Mouse (Mus musculus) intestine, embryonic 16.5 days (tissue): ENCODE measurements at regions not wholly inside any gene's neighbourhood (a gene's known extent, or its start where the extent isn't known, plus 50 kb on each side); places are given as distances from the start of the nearest gene placed in this dataset.

Experiments
- ATAC-seq: fragments of 200-750 bp; cut with Nextera tagmentation; 2 replicates; pipeline ENCODE4 v1.8.0; 2017; ENCODE audit warnings: moderate TSS enrichment, moderate library complexity
- H3K27ac ChIP-seq: fragments of 300-500 bp; sonication (generic); 2 replicates; pipeline ENCODE4 v1.5.1; 2014; ENCODE audit warnings: mild to moderate bottlenecking, low read length
- H3K27me3 ChIP-seq: fragments of 300-500 bp; sonication (generic); replicated peaks from 2 replicates; pipeline ENCODE4 v1.6.1; 2014; ENCODE audit warnings: low read length, control low read depth, mixed read lengths; ENCODE audit not compliant: control insufficient read depth, insufficient read depth
- H3K36me3 ChIP-seq: fragments of 300-500 bp; sonication (generic); 2 replicates; pipeline ENCODE4 v1.6.1; 2014; ENCODE audit warnings: low read length, control low read depth; ENCODE audit not compliant: control insufficient read depth, insufficient read depth
- H3K4me1 ChIP-seq: fragments of 300-500 bp; sonication (generic); 2 replicates; pipeline ENCODE4 v1.6.1; 2014; ENCODE audit warnings: low read length, control low read depth, mixed read lengths; ENCODE audit not compliant: control insufficient read depth, insufficient read depth
- H3K4me2 ChIP-seq: fragments of 300-500 bp; sonication (generic); 2 replicates; pipeline ENCODE4 v1.6.1; 2014; ENCODE audit warnings: low read depth, low read length, control low read depth
- H3K4me3 ChIP-seq: fragments of 300-500 bp; sonication (generic); 2 replicates; pipeline ENCODE4 v1.5.1; 2014; ENCODE audit warnings: mild to moderate bottlenecking, low read length
- H3K9ac ChIP-seq: fragments of 300-500 bp; sonication (generic); 2 replicates; pipeline ENCODE4 v1.6.1; 2014; ENCODE audit warnings: low read depth, low read length
- H3K9me3 ChIP-seq: fragments of 300-500 bp; sonication (generic); 2 replicates; pipeline ENCODE4 v1.6.1; 2016; ENCODE audit warnings: low read length, control low read depth; ENCODE audit not compliant: control insufficient read depth
- WGBS: fragments of 180-500 bp; shearing (Covaris S2); extraction: QIAGEN DNeasy Blood & Tissue Kit; methylation state at CpG from one replicate; pipeline ENCODE4 v1.1.7; 2014; 5-methylcytosine and 5-hydroxymethylcytosine counted together

DNA sequence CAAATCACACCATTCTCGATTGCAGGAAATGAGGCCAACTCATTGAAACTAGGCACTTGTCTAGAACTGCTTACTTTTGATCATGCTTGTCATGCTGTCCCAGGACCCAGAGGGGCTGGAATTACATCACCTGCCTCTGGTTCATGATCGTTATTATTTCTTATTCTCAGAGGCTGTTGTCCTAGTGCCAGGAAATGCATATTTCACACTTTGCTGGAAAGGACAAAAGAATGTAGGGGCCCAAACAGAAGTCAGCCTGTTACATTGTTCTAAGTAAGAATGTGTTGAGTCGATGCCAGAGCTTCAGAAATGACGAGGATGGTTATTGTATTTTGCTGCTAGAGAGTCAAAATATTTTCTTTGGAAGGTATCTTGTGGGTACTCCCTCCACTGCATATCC, 134.7 kb downstream of the Ddx1 start:
- Histone ChIP-seq H3K4me3 (no peak overlapping the region), H3K27ac (no peak overlapping the region), H3K36me3 (no peaks in the 10 kb centered on the region), H3K27me3 (no peaks in the 10 kb centered on the region), H3K4me1 (no peaks in the 10 kb centered on the region), H3K4me2 (no peak overlapping the region), H3K9ac (no peak overlapping the region), H3K9me3 (no peaks in the 10 kb centered on the region)
- 56% methylated on average over 4 of the region's 4 CpGs for WGBS
- no peak for ATAC-seq

DNA sequence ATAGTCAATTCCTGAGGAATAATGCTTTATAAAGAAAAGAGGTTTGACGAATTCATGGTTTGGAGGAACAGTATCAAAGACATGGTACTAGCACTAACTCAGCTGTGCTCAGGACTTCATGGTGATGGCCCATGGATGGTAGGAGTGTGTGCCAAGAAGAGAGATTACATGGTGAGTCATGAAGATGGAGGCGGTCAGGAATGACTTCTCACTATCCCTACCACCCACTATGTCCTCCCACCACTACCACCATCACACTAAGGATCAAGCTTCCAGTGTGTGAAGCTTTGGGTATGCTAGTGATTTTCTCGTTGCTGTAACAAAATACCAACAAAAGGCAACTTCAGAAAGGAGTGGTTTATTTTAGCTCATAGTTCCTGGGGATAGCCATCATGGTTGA, 142.1 kb downstream of the Ddx1 start:
- Histone ChIP-seq H3K4me2 (no peak overlapping the region), H3K9ac (no peak overlapping the region), H3K36me3 (no peaks in the 10 kb centered on the region), H3K4me3 (no peak overlapping the region), H3K9me3 (no peaks in the 10 kb centered on the region), H3K4me1 (no peaks in the 10 kb centered on the region), H3K27ac (no peak overlapping the region), H3K27me3 (no peaks in the 10 kb centered on the region)
- no peak for ATAC-seq
- 94% methylated on average over 3 of the region's 3 CpGs for WGBS

DNA sequence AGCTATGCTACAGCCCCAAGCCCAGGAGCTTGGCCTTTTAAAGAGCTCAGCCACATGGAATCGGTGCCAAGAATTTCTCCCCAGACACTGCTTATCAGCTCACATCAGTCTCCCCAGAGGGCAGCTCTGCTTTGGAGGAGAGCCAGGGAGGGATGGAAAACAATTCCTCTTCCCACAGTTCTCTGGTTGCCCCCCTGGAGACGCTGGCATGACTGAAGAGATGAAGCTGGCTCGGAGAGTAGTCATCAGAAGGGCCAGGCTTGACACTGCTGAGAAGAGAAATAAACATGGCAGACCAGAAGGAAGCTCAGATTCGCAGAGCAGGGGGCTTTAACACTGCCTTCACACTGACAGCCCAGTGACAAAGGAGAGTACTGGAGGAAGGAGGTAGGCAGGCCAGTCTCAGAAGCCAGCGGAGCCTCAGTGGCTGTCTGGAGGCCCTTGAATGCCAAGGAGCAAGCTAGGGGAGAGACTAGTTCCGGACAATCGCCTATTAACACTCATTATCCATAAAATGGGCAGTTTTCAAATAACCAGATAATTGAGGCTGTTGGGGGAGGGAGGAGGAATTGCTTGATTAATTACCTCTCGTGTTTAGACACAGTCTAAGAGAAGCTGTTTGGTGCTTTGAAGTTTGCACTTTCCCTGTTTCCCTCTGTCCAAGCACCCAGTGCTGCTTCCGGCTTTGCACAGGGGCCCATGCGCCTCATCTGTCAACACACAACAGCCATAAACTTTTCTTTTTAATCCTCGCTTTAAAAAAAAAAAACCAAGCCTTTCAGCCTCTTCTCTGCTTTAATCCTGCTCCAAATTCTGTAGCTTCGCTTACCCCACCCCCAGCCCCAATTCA, 148.3 kb downstream of the Ddx1 start:
- ATAC-seq, result 0 out of 2 replicates have a peak, but pooled peaks have one; percentile 38
- H3K9ac ChIP-seq, result no peak overlapping the region
- 0 out of 2 replicates have a peak overlapping the region, but pooled peaks have one; percentile 6 for H3K27ac ChIP-seq
- H3K4me1 ChIP-seq, result no peaks in the 10 kb centered on the region
- no peak overlapping the region for H3K4me2 ChIP-seq
- WGBS, result 36% methylated on average over 12 of the region's 12 CpGs
- H3K27me3 ChIP-seq, result no peaks in the 10 kb centered on the region
- H3K9me3 ChIP-seq, result no peaks in the 10 kb centered on the region
- H3K36me3 ChIP-seq, result no peaks in the 10 kb centered on the region
- no peak overlapping the region for H3K4me3 ChIP-seq

DNA sequence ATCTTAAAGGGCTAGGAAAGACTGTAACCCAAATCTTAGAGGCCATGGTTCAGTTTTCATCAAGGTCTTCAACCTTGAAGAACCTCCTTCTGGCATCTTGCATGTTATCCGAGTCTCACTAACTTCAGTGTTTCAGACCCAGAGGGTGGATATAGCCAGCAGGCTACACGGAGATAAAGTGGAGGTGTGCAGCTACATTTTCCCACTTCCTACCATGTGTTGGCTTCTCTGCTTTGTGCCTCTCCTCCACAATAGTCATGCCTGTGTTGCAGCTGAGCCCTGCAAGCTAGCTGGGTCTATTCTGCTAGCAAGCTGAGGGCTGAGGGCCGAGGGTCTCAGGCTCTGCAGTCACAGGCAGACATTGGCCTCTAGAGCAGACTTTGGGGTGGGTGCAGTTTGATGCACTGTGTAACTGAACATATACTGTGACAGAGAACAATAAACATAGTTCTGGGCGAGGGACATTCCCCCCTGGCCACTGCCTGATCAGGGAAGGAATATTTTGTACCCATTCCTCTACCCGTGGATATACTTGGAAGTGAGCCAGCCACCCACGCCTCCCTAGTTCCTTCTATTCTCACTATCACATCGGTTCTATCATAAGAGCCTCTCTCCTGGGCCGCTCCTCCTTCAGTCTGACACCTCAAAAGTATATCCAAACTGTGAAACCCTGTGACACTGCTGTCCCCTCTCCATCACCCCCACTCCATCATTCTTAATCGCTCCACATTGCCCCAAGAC, 152.6 kb upstream of the Mycn start:
- Histone ChIP-seq H3K4me3 (no peak overlapping the region), H3K4me1 (no peaks in the 10 kb centered on the region), H3K9me3 (no peaks in the 10 kb centered on the region), H3K27ac (no peak overlapping the region), H3K9ac (no peak overlapping the region), H3K27me3 (no peaks in the 10 kb centered on the region), H3K4me2 (no peak overlapping the region), H3K36me3 (no peaks in the 10 kb centered on the region)
- no peak for ATAC-seq
- WGBS, result 56% methylated on average over 9 of the region's 9 CpGs

DNA sequence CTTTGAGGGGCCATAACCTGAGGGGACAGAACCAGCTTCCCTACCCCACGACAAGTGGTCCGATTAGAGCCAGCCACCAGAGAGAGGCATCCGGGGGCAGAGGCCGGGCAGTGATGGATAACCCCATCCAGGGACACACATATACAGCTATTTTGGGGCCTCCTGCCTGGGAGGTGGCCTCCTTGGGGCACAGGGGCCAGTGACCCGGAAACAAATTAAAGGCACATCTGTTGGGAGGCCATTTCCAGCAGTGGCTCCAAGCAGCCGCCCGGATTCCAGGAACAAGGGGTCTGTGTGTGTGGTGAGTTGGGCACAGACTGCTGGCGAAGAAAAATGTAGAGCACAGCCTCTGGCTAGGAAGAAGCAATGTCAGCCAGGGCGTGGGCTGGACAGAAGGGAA, 144.2 kb upstream of the Mycn start:
- Histone ChIP-seq H3K4me1 (no peaks in the 10 kb centered on the region), H3K27ac (no peak overlapping the region), H3K4me2 (no peak overlapping the region), H3K36me3 (no peaks in the 10 kb centered on the region), H3K9ac (no peak overlapping the region), H3K9me3 (no peaks in the 10 kb centered on the region), H3K27me3 (no peaks in the 10 kb centered on the region), H3K4me3 (no peak overlapping the region)
- 63% methylated on average over 9 of the region's 9 CpGs for WGBS
- ATAC-seq, result no peak

DNA sequence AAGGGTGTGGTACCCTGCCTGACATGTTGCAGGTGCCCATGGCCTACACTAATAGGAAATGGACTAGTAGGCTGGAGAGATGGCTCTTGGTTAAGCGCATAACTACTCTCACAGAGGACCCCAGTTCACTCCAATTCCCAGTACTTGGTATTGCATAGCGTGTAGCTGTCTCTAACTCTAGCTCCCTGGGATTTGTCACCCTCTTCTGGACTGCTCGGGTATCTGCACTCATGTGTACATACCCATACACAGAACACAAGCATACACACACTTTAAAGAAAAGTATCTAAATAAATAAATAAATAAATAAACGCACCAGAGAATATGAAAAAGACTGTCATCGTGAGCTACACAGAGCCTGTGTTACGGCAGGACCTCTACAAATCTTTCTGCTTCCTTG, 143.8 kb upstream of the Mycn start:
- H3K9me3 ChIP-seq, result no peaks in the 10 kb centered on the region
- no peak overlapping the region for H3K9ac ChIP-seq
- no peak overlapping the region for H3K4me2 ChIP-seq
- no peaks in the 10 kb centered on the region for H3K36me3 ChIP-seq
- ATAC-seq, result no peak
- no peaks in the 10 kb centered on the region for H3K4me1 ChIP-seq
- WGBS, result 93% methylated on average over 6 of the region's 6 CpGs
- H3K4me3 ChIP-seq, result no peak overlapping the region
- H3K27me3 ChIP-seq, result no peaks in the 10 kb centered on the region
- H3K27ac ChIP-seq, result no peak overlapping the region

DNA sequence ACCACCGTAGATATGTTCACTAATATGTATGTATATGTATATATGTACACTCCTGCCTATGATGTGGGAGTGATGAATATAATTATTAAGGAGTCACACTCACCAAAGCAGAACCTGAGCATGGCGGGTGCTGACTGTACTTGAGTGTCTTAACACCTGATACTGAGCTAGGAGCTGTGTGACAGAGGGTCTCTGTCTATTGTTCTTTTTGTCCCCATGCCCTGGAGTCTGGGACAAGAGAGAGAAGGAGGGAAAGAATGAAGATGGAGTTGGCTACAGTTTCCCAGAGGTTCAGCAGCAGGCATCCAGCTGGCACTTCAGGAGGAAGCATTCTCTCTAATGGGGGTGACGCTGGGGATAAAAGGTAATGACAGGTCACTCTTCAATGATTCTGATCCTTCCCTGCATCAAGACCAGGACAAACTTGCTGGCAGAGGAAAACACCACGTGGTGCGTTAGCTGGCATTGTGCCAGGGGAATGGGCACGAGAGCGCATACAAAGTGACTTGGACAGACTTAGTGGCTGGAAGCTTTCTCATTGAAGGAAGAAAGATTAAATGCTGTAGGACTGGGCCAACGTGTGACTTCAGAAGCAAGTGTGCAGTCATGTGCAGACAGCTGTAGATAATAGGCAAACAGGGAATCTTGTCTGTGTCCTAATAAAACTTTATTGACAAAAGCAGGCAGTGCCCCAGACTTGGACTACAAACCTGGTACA, 141.8 kb upstream of the Mycn start:
- H3K9ac ChIP-seq, result no peak overlapping the region
- no peak overlapping the region for H3K4me2 ChIP-seq
- H3K36me3 ChIP-seq, result no peaks in the 10 kb centered on the region
- no peak overlapping the region for H3K27ac ChIP-seq
- ATAC-seq, result no peak
- no peaks in the 10 kb centered on the region for H3K9me3 ChIP-seq
- WGBS, result 60% methylated on average over 8 of the region's 8 CpGs
- no peaks in the 10 kb centered on the region for H3K27me3 ChIP-seq
- H3K4me1 ChIP-seq, result no peaks in the 10 kb centered on the region
- H3K4me3 ChIP-seq, result no peak overlapping the region

DNA sequence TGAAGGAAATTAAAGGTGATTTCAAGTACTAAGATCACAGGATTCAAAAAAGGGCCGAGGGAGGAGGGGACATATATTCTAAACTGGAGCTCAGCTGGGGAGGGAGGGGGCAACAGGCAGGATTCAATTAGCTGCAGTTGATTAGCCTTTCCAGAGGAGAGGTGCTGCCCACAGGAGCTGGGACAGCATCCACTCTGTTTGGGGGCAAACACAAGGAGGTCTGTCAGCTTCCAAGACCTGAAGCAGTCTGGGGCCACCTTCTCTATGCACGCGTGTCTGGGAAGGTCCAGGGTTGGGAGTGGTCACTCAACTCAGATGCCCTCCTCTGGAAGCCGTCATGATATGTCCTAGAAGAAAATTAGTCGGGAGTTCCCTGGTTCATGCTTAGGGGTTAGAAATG, 139.1 kb upstream of the Mycn start:
- Histone ChIP-seq H3K27me3 (no peaks in the 10 kb centered on the region), H3K4me1 (no peaks in the 10 kb centered on the region), H3K36me3 (no peaks in the 10 kb centered on the region), H3K4me2 (no peak overlapping the region), H3K9me3 (no peaks in the 10 kb centered on the region), H3K4me3 (no peak overlapping the region), H3K9ac (no peak overlapping the region), H3K27ac (no peak overlapping the region)
- no peak for ATAC-seq
- 71% methylated on average over 5 of the region's 5 CpGs for WGBS

DNA sequence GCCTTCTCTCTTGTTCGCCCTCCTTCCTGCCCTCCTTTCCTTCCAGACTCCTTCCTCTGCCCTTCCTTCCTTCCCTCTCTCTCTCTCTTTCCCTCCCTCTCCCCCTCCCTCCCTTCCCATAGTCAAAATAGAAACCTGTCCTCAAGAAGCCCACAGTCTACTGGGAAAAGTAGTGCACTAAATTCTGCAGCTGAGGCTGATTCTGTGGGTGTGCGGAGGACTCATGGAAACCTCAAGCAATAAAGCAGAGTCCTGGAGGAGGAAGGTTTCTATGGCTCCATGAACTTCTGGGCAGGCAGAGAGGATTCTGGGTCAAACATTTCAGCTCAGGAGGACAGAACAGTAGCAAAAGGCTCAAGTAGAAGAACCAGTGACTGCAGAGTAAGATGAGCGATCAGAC, 138.1 kb upstream of the Mycn start:
- H3K27ac ChIP-seq, result no peak overlapping the region
- no peaks in the 10 kb centered on the region for H3K4me1 ChIP-seq
- H3K9ac ChIP-seq, result no peak overlapping the region
- H3K36me3 ChIP-seq, result no peaks in the 10 kb centered on the region
- H3K27me3 ChIP-seq, result no peaks in the 10 kb centered on the region
- no peak overlapping the region for H3K4me2 ChIP-seq
- no peaks in the 10 kb centered on the region for H3K9me3 ChIP-seq
- 87% methylated on average over 3 of the region's 3 CpGs for WGBS
- H3K4me3 ChIP-seq, result no peak overlapping the region
- ATAC-seq, result no peak
